Mouse (Mus musculus): ENCODE results near the gene Eif4g1.

Eif4g1 gene

GRCm38 (mm10) chr16:20672965-20673705 is 5.0 kb downstream of the Eif4g1 start:
- DNase-seq (ENCODE audit: low spot score in 2 of 2), result peak in 1 of 2 experiments; percentile 56

- DNase-seq (ENCODE audit: low spot score in 2 of 2), result peak in 1 of 2 experiments; percentile 10
Measured at GRCm38 (mm10) chr16:20673706-20674303, 5.7 kb downstream of the Eif4g1 start.

- no peak for DNase-seq (ENCODE audit: low spot score in 2 of 2)
Measured at GRCm38 (mm10) chr16:20675213-20675612, 7.1 kb downstream of the Eif4g1 start.

GRCm38 (mm10) chr16:20676702-20677101 is 8.6 kb downstream of the Eif4g1 start:
- no peak for DNase-seq (ENCODE audit: low spot score in 2 of 2)

- no peak for DNase-seq (ENCODE audit: low spot score in 2 of 2)
Measured at GRCm38 (mm10) chr16:20677380-20677779, 9.3 kb downstream of the Eif4g1 start.

GRCm38 (mm10) chr16:20677974-20678675 is 10.0 kb downstream of the Eif4g1 start:
- DNase-seq (ENCODE audit: low spot score in 2 of 2), result peak in 1 of 2 experiments; percentile 49

GRCm38 (mm10) chr16:20690774-20691173 is 22.7 kb downstream of the Eif4g1 start:
- no peak for DNase-seq (ENCODE audit: low spot score in 2 of 2)

- DNase-seq (ENCODE audit: low spot score in 2 of 2), result no peak
Measured at GRCm38 (mm10) chr16:20691617-20692016, 23.5 kb downstream of the Eif4g1 start.

DNA sequence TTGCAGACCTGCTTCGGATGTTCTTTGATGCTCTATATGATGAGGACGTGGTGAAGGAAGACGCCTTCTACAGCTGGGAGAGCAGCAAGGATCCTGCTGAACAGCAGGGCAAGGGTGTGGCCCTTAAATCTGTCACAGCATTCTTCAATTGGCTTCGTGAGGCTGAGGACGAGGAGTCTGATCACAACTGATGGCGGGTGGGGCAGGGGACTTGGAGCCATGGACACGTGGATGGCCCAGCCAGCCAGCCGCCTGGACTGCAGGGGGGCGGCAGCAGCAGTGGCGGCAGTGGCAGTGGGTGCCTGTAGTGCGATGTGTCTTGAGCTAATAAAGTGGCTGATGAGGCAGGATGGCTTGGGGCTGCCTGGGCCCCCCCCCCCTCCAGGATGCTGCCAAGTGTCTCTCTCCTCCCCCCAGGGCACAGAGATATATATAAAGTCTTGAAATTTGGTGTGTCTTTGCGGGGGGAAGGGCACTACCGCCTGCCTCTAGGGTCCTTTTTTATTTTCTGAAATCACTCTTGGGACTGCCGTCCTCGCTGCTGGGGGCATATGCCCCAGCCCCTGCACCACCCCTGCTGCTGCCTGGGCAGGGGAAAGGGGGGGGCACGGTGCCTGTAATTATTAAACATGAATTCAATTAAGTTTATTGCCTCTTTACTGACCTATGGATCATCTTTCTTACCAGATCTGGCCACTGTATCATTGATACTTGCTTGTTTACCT is 24.3 kb downstream of the Eif4g1 start:
- DNase-seq (ENCODE audit: low spot score in 2 of 2), result no peak

DNA sequence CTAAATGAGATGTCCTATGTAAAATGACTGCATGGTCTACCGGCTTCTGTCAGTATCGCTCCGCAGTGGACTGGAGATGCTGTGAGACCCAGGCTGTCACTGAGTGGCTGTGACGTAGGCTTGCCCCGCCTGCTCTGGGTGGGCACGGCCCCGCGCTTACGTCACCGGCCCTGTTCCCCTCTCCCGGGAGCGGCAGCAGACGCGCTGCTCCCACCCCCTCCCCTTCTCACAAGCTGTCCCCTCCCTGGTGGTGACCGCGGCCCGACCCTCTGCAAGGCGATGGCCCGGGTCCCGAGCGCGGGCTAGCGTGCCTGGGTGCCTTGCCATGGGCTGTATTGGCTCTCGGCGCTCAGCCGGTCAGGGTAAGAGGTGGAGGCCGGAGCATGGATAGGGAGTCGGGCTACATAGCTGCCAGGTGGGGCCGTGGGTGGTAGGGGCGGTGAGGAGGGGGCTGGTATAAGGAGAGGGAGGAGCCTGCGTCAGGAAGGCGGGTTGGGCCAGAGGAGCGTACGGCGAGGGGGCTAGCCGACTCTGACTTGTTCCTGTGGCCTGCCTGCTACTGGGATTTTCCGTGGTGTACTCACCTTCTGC is 25.1 kb downstream of the Eif4g1 start, which contains the start of gene Fam131a:
Gene Fam131a (plus strand): TSS at position 131 of the 591 bp plus-strand sequence.
- peak; percentile 84 to 92 for DNase-seq (ENCODE audit: low spot score in 2 of 2)

DNA sequence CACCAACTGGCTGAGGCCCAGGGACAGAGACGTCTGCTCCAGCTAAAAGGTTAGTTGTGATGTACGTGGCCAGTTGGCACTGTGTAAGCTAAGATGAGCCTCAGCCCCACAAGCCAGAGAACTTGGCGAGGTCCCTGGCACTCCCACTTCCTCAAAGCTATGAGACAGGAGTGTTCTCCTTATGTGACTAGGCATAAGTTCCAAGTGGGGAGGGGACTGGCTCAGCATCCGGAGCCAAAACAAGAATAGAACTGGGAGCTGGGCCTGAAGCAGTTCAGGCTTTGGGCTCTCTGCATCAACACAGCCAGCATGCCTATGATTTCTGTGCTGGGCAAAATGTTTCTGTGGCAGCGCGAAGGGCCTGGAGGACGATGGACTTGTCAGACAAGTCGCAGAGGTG is 26.7 kb downstream of the Eif4g1 start:
- DNase-seq (ENCODE audit: low spot score in 2 of 2), result no peak

DNA sequence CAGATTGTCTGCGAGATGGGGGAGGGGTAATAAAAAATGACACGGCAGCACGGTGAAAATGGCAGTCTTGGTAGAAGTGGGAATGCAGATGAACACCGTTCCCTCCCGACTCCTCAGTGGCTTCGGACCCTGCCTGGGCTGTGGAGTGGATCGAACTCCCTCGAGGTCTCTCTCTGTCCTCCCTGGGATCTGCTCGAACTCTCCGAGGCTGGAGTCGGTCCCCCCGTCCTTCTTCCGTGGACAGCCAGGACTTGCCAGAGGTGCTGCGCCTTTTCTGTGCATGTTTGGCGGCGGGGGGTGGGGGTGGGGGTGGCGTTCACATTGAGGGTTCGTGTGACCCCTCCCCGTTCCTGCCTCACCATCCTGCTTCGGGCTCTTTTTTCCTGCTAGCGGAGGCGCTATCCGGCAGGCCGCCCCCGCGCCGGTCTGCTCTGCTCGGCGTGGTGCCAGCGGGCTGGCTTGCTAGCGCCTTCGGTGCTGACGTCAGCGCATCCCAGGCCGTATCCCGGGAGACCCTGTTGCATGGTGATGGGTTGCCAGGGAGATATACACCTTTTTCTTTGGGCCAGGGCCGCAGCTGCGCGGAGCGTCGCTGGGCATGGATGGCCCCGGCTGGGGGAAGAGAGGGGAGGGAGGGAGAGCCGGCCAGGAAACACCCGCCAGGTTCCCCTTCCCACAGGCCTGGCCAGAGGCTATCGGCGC is 27.7 kb downstream of the Eif4g1 start:
- peak; percentile 86 to 90 for DNase-seq (ENCODE audit: low spot score in 2 of 2)

DNA sequence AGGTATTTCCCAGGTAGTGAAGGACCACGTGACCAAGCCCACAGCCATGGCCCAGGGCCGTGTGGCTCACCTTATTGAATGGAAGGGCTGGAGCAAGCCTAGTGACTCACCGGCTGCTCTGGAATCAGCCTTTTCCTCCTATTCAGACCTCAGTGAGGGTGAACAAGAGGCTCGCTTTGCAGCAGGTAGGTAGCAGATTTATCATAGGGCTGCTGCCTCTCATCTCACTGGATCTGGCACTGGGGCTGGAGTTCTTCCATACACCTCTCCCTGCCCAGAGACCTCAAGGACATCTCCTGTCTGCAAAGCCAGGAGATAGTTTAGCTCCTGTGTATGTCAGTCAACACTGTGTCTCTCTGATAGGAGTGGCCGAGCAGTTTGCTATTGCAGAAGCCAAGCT is 31.2 kb downstream of the Eif4g1 start:
- DNase-seq (ENCODE audit: low spot score in 2 of 2), result no peak

DNA sequence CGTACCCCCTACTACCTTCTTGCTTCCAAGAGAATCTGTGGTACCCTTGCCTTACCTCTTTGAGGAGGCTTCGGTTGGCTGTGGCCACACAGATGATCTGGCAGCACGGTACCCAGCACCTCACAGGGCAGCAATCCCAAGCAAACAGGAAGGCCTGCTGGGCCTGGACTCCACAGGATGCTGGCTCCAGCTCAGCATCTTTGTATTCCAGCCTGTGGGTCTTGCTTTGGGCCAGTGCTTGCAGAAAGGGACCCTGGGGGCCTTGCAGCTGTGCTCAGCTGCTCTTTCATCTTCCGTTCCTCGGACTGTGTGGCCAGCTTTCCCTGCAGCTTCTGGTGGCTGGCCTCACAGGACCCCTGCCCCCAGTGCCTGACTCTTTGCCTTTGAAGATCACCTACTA is 31.9 kb downstream of the Eif4g1 start:
- no peak for DNase-seq (ENCODE audit: low spot score in 2 of 2)

- DNase-seq (ENCODE audit: low spot score in 2 of 2), result no peak
Measured at GRCm38 (mm10) chr16:20701316-20701715, 33.2 kb downstream of the Eif4g1 start.

GRCm38 (mm10) chr16:20701729-20702521 is 33.8 kb downstream of the Eif4g1 start:
- DNase-seq (ENCODE audit: low spot score in 2 of 2), result no peak

DNA sequence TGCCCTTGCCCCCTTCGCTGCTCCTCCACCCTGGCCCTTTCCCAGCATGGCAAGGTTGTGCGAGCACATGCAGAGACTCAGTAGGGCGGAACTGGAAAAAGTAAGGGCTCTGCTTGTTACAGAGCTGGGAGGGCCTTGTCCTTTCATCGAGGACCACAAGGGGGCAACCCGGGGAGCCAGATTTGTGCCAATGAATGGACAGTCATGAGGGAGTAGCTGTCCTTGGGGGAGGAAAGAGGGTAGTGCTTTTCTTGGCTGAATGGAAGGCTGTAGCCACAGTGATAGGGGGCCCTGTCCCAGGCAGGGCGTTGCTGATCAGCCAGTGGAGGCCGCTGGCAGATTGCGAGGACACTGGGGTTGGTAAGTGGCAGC is 34.4 kb downstream of the Eif4g1 start:
- peak; percentile 63 to 77 for DNase-seq (ENCODE audit: low spot score in 2 of 2)

GRCm38 (mm10) chr16:20703071-20703470 is 35.0 kb downstream of the Eif4g1 start:
- DNase-seq (ENCODE audit: low spot score in 2 of 2), result no peak

DNA sequence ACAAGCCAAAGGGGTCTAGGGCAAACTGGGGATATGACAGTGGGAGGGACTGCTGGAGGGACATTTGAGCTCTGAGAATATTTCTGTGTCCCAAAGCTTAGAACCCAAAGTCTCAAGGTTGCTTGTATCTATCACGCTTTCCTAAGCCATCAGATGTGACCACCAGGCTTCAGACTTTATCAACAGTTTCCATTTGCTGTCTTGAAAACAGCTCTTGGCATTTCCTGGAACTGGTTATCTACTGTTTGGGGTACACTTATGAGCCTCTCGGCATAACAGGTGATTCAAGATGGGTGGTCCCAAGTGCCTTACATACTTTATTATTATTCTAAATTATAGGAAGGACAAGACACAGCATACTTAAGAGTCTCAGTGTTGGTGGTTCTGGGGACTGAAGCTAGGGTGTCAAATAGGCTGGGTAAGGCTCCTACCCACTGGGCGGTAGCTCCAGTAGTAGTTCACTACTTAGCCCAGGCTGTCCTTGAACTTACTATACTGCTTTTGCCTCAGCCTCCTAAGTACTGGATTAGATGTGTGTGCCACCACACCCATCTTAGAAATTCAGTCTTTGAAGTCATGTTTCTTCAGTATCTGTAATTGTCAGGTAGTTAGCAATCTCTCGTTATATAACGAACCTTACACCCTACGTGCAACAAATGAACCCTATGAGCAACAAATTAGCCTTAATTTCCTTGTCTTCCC is 35.7 kb downstream of the Eif4g1 start:
- DNase-seq (ENCODE audit: low spot score in 2 of 2), result no peak

- DNase-seq (ENCODE audit: low spot score in 2 of 2), result no peak
Measured at GRCm38 (mm10) chr16:20705786-20706185, 37.7 kb downstream of the Eif4g1 start.
